Mouse (Mus musculus) kidney, postnatal 0 days (tissue): ENCODE measurements around the gene Clk2. TPM values are rescaled to one million over a fixed set of nuclear protein-coding genes. Genes with fewer than 3 reads are reported as not detected.
A peak's percentile ranks its signal among the peaks of the same experiment; 100 is the strongest.
"Not testable (repeated sequence)": the region's sequence is repeated elsewhere in the genome, so short reads cannot be mapped to it uniquely, and the experiment has no call there.

Source experiments
- ATAC-seq: fragments of 200-750 bp; cut with Nextera tagmentation; replicated peaks from 2 replicates; pipeline ENCODE4 v1.8.0; 2017; ENCODE audit warnings: low read depth, moderate number of reproducible peaks, moderate TSS enrichment, moderate library complexity; ENCODE audit not compliant: low FRiP score
- DNase-seq: peaks from one replicate; pipeline ENCODE4 v3.0.0-alpha.2; 2016; ENCODE audit warnings: low spot score
- H3K27ac ChIP-seq: fragments of 300-500 bp; sonication (generic); 2 replicates; pipeline ENCODE4 v1.5.1; 2014; ENCODE audit warnings: mild to moderate bottlenecking
- H3K27me3 ChIP-seq: fragments of 300-500 bp; sonication (generic); 2 replicates; pipeline ENCODE4 v1.6.1; 2014; ENCODE audit warnings: low read length, mixed read lengths; ENCODE audit not compliant: insufficient read depth
- H3K36me3 ChIP-seq: fragments of 300-500 bp; sonication (generic); 2 replicates; pipeline ENCODE4 v1.6.1; 2014; ENCODE audit warnings: low read length, mixed read lengths; ENCODE audit not compliant: insufficient read depth
- H3K4me1 ChIP-seq: fragments of 300-500 bp; sonication (generic); replicated peaks from 2 replicates; pipeline ENCODE4 v1.6.1; 2014; ENCODE audit warnings: antibody characterized with exemption, low read length, mixed read lengths; ENCODE audit not compliant: insufficient read depth
- H3K4me2 ChIP-seq: fragments of 300-500 bp; sonication (generic); 2 replicates; pipeline ENCODE4 v1.6.1; 2014; ENCODE audit warnings: mild to moderate bottlenecking, low read length, moderate library complexity, mixed read lengths
- H3K4me3 ChIP-seq: fragments of 300-500 bp; sonication (generic); replicated peaks from 2 replicates; pipeline ENCODE4 v1.5.1; 2014; ENCODE audit warnings: low read depth, low read length
- H3K9ac ChIP-seq: fragments of 300-500 bp; sonication (generic); 2 replicates; pipeline ENCODE4 v1.6.1; 2014; ENCODE audit warnings: low read depth, low read length
- H3K9me3 ChIP-seq: fragments of 300-500 bp; sonication (generic); replicated peaks from 2 replicates; pipeline ENCODE4 v1.6.1; 2016; ENCODE audit warnings: low read length, inconsistent platforms, mixed read lengths
- CTCF ChIP-seq: IDR thresholded peaks from 2 replicates; pipeline ENCODE4 v1.5.1; 2016; ENCODE audit warnings: antibody characterized with exemption, low read depth, mild to moderate bottlenecking, moderate library complexity
- WGBS: fragments of 180-500 bp; shearing (Covaris S2); extraction: QIAGEN DNeasy Blood & Tissue Kit; methylation state at CpG from one replicate; pipeline ENCODE4 v1.1.7; 2014; 5-methylcytosine and 5-hydroxymethylcytosine counted together
- polyA plus RNA-seq: library from polyadenylated mRNA; unstranded; fragments of >200 nt; fragmentation: Nextera tagmentation; extraction: Ambion mirVana; gene quantifications from 2 replicates; pipeline ENCODE4 v1.2.1, GENCODE M21; 2015

Clk2 gene
- polyA plus RNA-seq, 1 experiment from 2014 or later = 18.8 TPM

DNA sequence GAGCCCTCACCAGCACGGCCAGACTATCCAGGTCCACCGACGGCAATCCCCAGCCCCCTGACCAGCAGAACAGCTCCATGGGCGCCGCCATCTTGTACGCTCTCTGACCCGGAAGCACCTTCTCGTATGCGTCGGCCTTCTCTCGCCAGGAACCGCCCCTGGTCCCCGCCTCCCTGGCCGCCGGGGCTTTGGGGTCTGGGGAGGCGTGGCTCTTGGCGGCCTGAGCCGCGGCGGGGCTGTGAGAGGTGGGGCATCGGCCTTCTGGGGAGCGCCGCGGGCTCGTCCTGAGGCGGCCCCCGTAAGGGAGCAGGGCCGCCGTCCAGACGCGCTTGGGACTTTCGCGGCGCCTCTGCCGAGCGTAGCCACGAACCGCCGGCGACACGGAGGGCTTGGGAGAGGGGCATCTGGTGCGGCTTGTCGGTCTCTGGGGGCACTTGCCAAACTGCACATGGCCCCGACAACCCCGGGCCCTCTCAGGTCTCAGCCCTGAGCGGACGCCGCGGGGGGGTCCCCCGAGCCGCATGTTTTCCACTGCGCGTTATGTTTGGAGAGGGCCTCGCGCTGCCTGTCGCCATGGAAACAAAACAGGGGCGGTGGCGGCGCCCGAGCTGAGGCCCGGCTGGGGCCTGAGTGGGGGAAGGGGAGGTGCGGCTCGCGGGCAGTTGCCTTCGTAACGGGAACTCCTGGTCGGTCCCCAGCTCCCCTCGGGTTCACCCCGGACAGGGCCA, 49.4 kb downstream of the Clk2 start:
- under 1% methylated on average over 69 of the region's 69 CpGs for WGBS
- Histone ChIP-seq H3K4me1 (peaks cover 15% of the 10 kb centered on the region), H3K9me3 (no peaks in the 10 kb centered on the region), H3K36me3 (peaks cover 12% of the 10 kb centered on the region; the same call in 1 of the 2 replicates), H3K9ac (peak overlapping the region; percentile 77), H3K27me3 (no peaks in the 10 kb centered on the region), H3K27ac (peak overlapping the region; percentile 90), H3K4me3 (peak overlapping the region; percentile 66), H3K4me2 (peak overlapping the region; percentile 77)
- DNase-seq (peak; percentile 98), ATAC-seq (peak; percentile 90)
- no peak for TF ChIP-seq CTCF

GRCm38 (mm10) chr3:89214681-89215411, 50.3 kb downstream of the Clk2 start, which contains the start of gene Thbs3:
Thbs3 (plus strand) TSS chr3:89215180.
- peak within 1 kb of the TSS; percentile 77 for H3K4me2 ChIP-seq
- peak within 1 kb of the TSS; percentile 77 for H3K9ac ChIP-seq
- H3K36me3 ChIP-seq = peaks cover 3% of the 10 kb centered on the region; the same call in 1 of the 2 replicates
- DNase-seq (no peak), ATAC-seq (no peak)
- H3K27me3 ChIP-seq = no peaks in the 10 kb centered on the region
- no peaks in the 10 kb centered on the region for H3K9me3 ChIP-seq
- H3K27ac ChIP-seq = peak within 1 kb of the TSS; percentile 90
- WGBS = 2% methylated on average over 16 of the region's 19 CpGs
- H3K4me3 ChIP-seq = peak within 1 kb of the TSS; percentile 66
- H3K4me1 ChIP-seq = peaks cover 15% of the 10 kb centered on the region
- TF ChIP-seq CTCF = no peak

DNA sequence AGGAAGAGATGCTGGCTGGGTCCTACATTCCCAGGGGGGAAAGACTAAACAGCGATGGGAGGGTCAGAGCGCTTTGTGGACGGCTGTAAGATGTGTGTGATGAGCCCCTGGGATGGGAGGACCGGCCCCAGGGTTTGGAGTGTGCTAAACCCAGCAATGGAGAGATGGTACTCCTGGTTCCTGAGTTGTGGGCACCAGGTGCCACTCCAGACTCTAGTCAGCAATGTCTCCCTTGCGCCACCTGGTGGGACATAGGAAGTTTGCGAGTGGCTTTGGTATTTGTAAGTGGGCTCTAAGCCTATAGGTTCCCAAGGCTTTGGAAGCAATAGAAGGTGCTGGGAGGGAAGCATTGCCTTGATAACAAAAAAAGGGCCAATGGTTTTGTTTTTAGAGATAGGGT, 51.3 kb downstream of the Clk2 start:
- no peak overlapping the region for H3K9ac ChIP-seq
- H3K4me3 ChIP-seq = peak overlapping the region; percentile 66; the same call in 1 of the 2 replicates
- H3K4me1 ChIP-seq = peaks cover 15% of the 10 kb centered on the region
- no peaks in the 10 kb centered on the region for H3K9me3 ChIP-seq
- H3K27ac ChIP-seq = no peak overlapping the region
- H3K27me3 ChIP-seq = no peaks in the 10 kb centered on the region
- WGBS = 0% methylated on average over 6 of the region's 6 CpGs
- peak overlapping the region; percentile 77 for H3K4me2 ChIP-seq
- DNase-seq (peak; percentile 94), ATAC-seq (peak; percentile 17; the same call in 1 of the 2 replicates)
- TF ChIP-seq CTCF = peak; percentile 93
- no peaks in the 10 kb centered on the region for H3K36me3 ChIP-seq

GRCm38 (mm10) chr3:89216407-89216806, 51.8 kb downstream of the Clk2 start:
- not testable (repeated sequence) for H3K36me3 ChIP-seq, H3K9me3 ChIP-seq, H3K27ac ChIP-seq, ATAC-seq, H3K9ac ChIP-seq, DNase-seq, H3K4me2 ChIP-seq, H3K27me3 ChIP-seq, H3K4me3 ChIP-seq
- 79% methylated on average over 7 of the region's 7 CpGs for WGBS
- peaks cover 15% of the 10 kb centered on the region for H3K4me1 ChIP-seq

DNA sequence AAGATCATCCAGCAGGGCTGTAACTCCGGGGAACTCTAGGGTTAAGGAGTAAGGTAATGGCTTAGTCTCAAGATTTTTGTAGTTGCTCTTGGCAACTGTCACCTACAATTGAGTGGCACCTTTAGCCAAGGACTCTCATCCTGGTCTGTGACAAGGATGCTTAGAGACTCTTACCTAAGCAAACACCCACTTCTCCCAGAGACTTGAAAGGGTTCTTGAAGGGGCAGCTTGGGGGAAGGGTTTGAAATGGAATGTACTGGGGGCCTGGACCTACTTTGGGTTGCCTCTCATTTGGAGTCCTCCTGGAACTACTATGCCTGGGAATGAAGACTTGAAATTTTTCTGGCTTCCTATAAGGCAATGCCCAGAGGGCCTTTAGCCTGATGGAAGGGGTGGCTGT, 53.7 kb downstream of the Clk2 start:
- no peak overlapping the region for H3K4me3 ChIP-seq
- no peaks in the 10 kb centered on the region for H3K9me3 ChIP-seq
- ATAC-seq (no peak), DNase-seq (no peak)
- no peak overlapping the region for H3K27ac ChIP-seq
- no peaks in the 10 kb centered on the region for H3K36me3 ChIP-seq
- H3K4me1 ChIP-seq = peaks cover 7% of the 10 kb centered on the region
- no peak for TF ChIP-seq CTCF
- no peaks in the 10 kb centered on the region for H3K27me3 ChIP-seq
- H3K9ac ChIP-seq = no peak overlapping the region
- H3K4me2 ChIP-seq = no peak overlapping the region
- 68% methylated on average over 1 of the region's 1 CpGs for WGBS

- Histone ChIP-seq H3K27ac (no peak overlapping the region), H3K4me2 (no peak overlapping the region), H3K36me3 (no peaks in the 10 kb centered on the region), H3K9me3 (no peaks in the 10 kb centered on the region), H3K4me3 (no peak overlapping the region), H3K4me1 (peaks cover 6% of the 10 kb centered on the region), H3K27me3 (no peaks in the 10 kb centered on the region), H3K9ac (no peak overlapping the region)
- DNase-seq = no peak
- 25% methylated on average over 8 of the region's 8 CpGs for WGBS
- ATAC-seq = no peak
- no peak for TF ChIP-seq CTCF
These were observed 55.0 kb downstream of the Clk2 start for GRCm38 (mm10) chr3:89219546-89219945.
